Mouse (Mus musculus): ENCODE data around the gene Sfmbt1. TPM values are rescaled to one million over a fixed set of nuclear protein-coding genes. Genes with fewer than 3 reads are reported as not detected.

The Sfmbt1 gene
- polyA plus RNA-seq, 1 experiment from 2014 or later = 15.0 TPM

DNA sequence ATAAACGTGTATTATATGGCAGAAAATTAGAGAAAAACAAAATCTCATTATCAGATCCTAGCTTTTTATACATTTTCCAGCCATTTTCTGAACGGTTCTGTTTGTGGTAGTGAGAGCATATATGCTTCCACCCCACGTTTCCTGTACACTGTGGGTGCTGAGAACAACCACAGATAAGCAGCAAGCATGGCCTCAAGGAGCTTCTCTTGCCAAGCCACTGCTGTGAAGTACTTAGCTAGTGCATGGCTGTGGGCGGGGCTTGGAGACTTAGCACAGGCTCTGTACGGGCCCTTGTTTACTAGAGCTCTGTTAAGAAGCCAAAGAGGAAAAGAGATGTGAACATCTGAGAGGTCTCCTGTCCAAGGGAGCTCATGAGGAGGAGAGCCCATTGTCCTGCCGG is 39.7 kb upstream of the Sfmbt1 start:
- Histone ChIP-seq H3K9me3 (ENCODE audit: low read length) (no peaks in the 10 kb centered on the region), H3K36me3 (replicated peaks; ENCODE audit: insufficient read depth, low read length) (peaks cover 35% of the 10 kb centered on the region), H3K9ac (replicated peaks) (no peak overlapping the region), H3K4me2 (ENCODE audit: low read depth, low read length) (no peak overlapping the region), H3K4me1 (ENCODE audit: insufficient read depth) (no peaks in the 10 kb centered on the region; the same call in 1 of the 2 replicates), H3K27me3 (ENCODE audit: insufficient read depth, low read length) (no peaks in the 10 kb centered on the region), H3K27ac (ENCODE audit: low read depth) (no peak overlapping the region), H3K4me3 (ENCODE audit: low read depth, low read length) (no peak overlapping the region)
- DNase-seq (peak; percentile 36), ATAC-seq (peak; percentile 68)
- WGBS (ENCODE audit: insufficient replicate concordance) = 46% methylated on average over 6 of the region's 6 CpGs
- TF ChIP-seq EP300 (IDR thresholded peaks at IDR 0.05; ENCODE audit: low read depth) = no peak
- no peak for TF ChIP-seq CTCF (IDR thresholded peaks at IDR 0.05; ENCODE audit: low read depth)

DNA sequence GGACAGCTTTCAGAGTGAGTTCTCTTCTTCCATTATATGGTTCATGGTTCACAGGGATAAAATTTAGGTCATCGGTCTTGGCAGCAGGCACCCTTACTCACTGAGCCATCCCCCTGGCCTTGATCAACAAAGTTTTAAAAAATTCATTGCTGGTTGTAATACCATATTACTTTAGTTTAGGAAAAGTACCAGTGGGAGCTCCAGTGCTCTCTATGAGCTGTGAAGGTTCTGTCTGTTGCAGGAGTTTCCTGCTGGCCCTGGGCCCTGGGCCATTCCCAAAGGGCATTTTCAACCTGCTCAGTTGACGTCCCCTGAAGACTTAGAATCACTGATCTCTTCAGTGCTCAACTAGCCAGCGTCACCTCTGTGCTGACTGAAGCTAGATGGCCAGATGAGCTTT is 32.5 kb upstream of the Sfmbt1 start:
- peaks cover 29% of the 10 kb centered on the region for H3K36me3 ChIP-seq (replicated peaks; ENCODE audit: insufficient read depth, low read length)
- no peaks in the 10 kb centered on the region for H3K27me3 ChIP-seq (ENCODE audit: insufficient read depth, low read length)
- H3K9ac ChIP-seq (replicated peaks) = no peak overlapping the region
- H3K4me2 ChIP-seq (ENCODE audit: low read depth, low read length) = no peak overlapping the region
- TF ChIP-seq EP300 (IDR thresholded peaks at IDR 0.05; ENCODE audit: low read depth) (no peak), CTCF (IDR thresholded peaks at IDR 0.05; ENCODE audit: low read depth) (no peak)
- 81% methylated on average over 3 of the region's 3 CpGs for WGBS (ENCODE audit: insufficient replicate concordance)
- no peak overlapping the region for H3K4me3 ChIP-seq (ENCODE audit: low read depth, low read length)
- H3K27ac ChIP-seq (ENCODE audit: low read depth) = no peak overlapping the region
- H3K9me3 ChIP-seq (ENCODE audit: low read length) = no peaks in the 10 kb centered on the region
- DNase-seq (no peak), ATAC-seq (no peak)
- H3K4me1 ChIP-seq (ENCODE audit: insufficient read depth) = no peaks in the 10 kb centered on the region

DNA sequence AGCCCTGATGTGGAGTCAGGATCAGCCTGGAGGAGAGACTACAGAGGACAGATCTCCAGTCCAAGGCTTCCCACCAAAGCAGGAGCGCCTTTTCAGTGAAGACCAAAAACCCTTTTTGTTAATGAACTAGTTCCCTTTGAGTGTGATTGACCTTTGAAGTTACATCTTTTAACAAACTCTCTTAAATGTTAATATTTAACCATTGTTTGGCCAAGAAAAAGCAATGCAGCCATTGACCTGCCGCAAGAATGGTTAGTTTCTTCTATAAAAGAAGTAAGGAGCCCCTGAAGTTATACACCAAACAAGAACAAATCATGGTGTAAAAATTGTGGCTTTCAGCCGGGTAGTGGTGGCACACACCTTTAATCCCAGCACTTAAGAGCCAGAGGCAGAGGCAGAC is 24.0 kb upstream of the Sfmbt1 start:
- ATAC-seq (no peak), DNase-seq (no peak)
- no peak for TF ChIP-seq CTCF (IDR thresholded peaks at IDR 0.05; ENCODE audit: low read depth)
- no peaks in the 10 kb centered on the region for H3K27me3 ChIP-seq (ENCODE audit: insufficient read depth, low read length)
- WGBS (ENCODE audit: insufficient replicate concordance) = 67% methylated on average over 3 of the region's 3 CpGs
- H3K9me3 ChIP-seq (ENCODE audit: low read length) = no peaks in the 10 kb centered on the region
- H3K36me3 ChIP-seq (replicated peaks; ENCODE audit: insufficient read depth, low read length) = peaks cover 4% of the 10 kb centered on the region
- peak overlapping the region; percentile 23; the same call in 1 of the 2 replicates for H3K4me2 ChIP-seq (ENCODE audit: low read depth, low read length)
- no peak overlapping the region for H3K9ac ChIP-seq (replicated peaks)
- H3K4me1 ChIP-seq (ENCODE audit: insufficient read depth) = peaks cover 10% of the 10 kb centered on the region
- peak overlapping the region; percentile 64 for H3K27ac ChIP-seq (ENCODE audit: low read depth)
- no peak overlapping the region for H3K4me3 ChIP-seq (ENCODE audit: low read depth, low read length)

DNA sequence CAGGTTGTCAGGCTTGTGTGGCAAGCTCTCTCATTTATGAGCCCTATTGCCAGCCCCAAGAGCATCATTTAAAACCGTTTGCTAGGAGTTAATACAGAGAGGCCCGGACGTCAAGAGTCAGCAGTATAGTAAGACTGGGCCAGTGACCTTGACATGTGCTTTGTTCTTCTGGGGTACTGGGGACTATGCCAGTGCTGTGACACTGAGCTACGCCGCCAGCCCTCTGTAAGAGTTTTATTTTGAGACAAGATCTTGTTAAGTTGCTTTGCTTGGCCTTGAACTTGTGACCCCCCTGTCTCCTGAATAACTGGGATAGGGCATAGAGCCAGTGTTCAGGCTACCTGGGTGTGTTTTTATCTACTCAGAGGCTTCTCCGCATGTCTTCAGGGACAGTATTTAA is 22.2 kb upstream of the Sfmbt1 start:
- no peak for TF ChIP-seq CTCF (IDR thresholded peaks at IDR 0.05; ENCODE audit: low read depth)
- no peak for TF ChIP-seq EP300 (IDR thresholded peaks at IDR 0.05; ENCODE audit: low read depth)
- Histone ChIP-seq H3K4me3 (ENCODE audit: low read depth, low read length) (no peak overlapping the region), H3K9me3 (ENCODE audit: low read length) (no peaks in the 10 kb centered on the region), H3K27ac (ENCODE audit: low read depth) (no peak overlapping the region), H3K27me3 (ENCODE audit: insufficient read depth, low read length) (no peaks in the 10 kb centered on the region), H3K4me2 (ENCODE audit: low read depth, low read length) (no peak overlapping the region), H3K9ac (replicated peaks) (no peak overlapping the region), H3K36me3 (replicated peaks; ENCODE audit: insufficient read depth, low read length) (peaks cover 4% of the 10 kb centered on the region; the same call in 1 of the 2 replicates), H3K4me1 (ENCODE audit: insufficient read depth) (peaks cover 12% of the 10 kb centered on the region)
- 83% methylated on average over 6 of the region's 6 CpGs for WGBS (ENCODE audit: insufficient replicate concordance)
- DNase-seq (no peak), ATAC-seq (no peak)

DNA sequence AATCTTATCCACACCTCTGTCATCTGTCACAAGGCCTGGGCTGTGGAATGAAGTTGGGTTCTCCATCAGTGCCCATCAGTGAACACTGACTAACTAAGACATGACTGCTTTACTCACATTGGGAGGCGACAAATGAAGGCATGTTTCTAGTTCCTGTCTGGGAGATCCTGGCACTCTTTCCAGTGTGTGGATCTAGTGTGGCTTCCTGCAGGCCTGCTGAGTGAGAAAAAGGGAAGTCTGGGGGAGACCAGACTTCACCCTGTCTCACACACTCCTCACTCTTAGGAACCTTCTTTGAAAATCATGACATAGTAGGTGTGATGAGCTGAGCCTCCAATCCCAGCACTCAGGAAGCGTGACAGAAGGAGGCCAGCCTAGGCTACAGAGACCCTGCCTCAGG is 19.9 kb upstream of the Sfmbt1 start:
- no peak overlapping the region for H3K9ac ChIP-seq (replicated peaks)
- H3K9me3 ChIP-seq (ENCODE audit: low read length) = no peaks in the 10 kb centered on the region
- no peak overlapping the region for H3K27ac ChIP-seq (ENCODE audit: low read depth)
- ATAC-seq (no peak), DNase-seq (no peak)
- peaks cover 12% of the 10 kb centered on the region for H3K4me1 ChIP-seq (ENCODE audit: insufficient read depth)
- H3K36me3 ChIP-seq (replicated peaks; ENCODE audit: insufficient read depth, low read length) = peaks cover 2% of the 10 kb centered on the region; the same call in 1 of the 2 replicates
- no peak overlapping the region for H3K4me3 ChIP-seq (ENCODE audit: low read depth, low read length)
- H3K27me3 ChIP-seq (ENCODE audit: insufficient read depth, low read length) = no peaks in the 10 kb centered on the region
- WGBS (ENCODE audit: insufficient replicate concordance) = 76% methylated on average over 2 of the region's 2 CpGs
- no peak for TF ChIP-seq EP300 (IDR thresholded peaks at IDR 0.05; ENCODE audit: low read depth)
- TF ChIP-seq CTCF (IDR thresholded peaks at IDR 0.05; ENCODE audit: low read depth) = no peak
- no peak overlapping the region for H3K4me2 ChIP-seq (ENCODE audit: low read depth, low read length)

DNA sequence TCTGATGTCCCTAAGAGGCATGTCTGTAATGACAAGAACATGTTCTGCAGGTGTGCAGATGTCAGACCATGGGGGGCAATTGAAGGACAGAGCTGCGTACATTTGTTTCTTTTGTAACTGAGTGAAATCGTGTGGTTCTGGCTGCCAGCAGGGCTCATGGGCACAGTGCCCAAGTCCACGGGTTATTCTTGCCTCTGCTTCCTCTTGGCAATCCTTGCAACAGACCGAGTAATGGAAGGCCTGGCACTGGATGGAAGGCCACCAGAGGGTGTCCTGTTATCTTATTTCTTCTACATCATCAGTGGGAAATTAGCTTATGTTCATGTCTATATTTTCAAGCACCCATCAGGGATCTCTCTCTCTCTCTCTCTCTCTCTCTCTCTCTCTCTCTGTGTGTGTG is 19.0 kb upstream of the Sfmbt1 start:
- 37% methylated on average over 4 of the region's 4 CpGs for WGBS (ENCODE audit: insufficient replicate concordance)
- ATAC-seq (peak; percentile 41; the same call in 1 of the 2 replicates), DNase-seq (peak; percentile 51)
- Histone ChIP-seq H3K4me1 (ENCODE audit: insufficient read depth) (peaks cover 12% of the 10 kb centered on the region), H3K36me3 (replicated peaks; ENCODE audit: insufficient read depth, low read length) (no peaks in the 10 kb centered on the region), H3K4me2 (ENCODE audit: low read depth, low read length) (no peak overlapping the region), H3K4me3 (ENCODE audit: low read depth, low read length) (no peak overlapping the region), H3K27ac (ENCODE audit: low read depth) (no peak overlapping the region), H3K9me3 (ENCODE audit: low read length) (no peaks in the 10 kb centered on the region), H3K27me3 (ENCODE audit: insufficient read depth, low read length) (no peaks in the 10 kb centered on the region), H3K9ac (replicated peaks) (no peak overlapping the region)
- TF ChIP-seq EP300 (IDR thresholded peaks at IDR 0.05; ENCODE audit: low read depth) (no peak), CTCF (IDR thresholded peaks at IDR 0.05; ENCODE audit: low read depth) (peak; percentile 34; the same call in 1 of the 2 replicates)
